Mouse (Mus musculus) right cerebral cortex, postnatal 14 days (tissue): ENCODE results near the gene Cog2.

ENCODE experiments used
- DNase-seq: peaks from one replicate; pipeline ENCODE4 v3.0.0; 2022

The Cog2 gene

GRCm38 (mm10) chr8:124520249-124521080, at the start of gene Cog2:
Gene Cog2, plus strand, starts transcription at chr8:124520767.
- peak; percentile 92 for DNase-seq

- no peak for DNase-seq
Observed at GRCm38 (mm10) chr8:124475690-124476089, 44.9 kb upstream of the Cog2 start.

- DNase-seq = peak; percentile 53
Observed at GRCm38 (mm10) chr8:124476701-124477100, 43.9 kb upstream of the Cog2 start.

GRCm38 (mm10) chr8:124479251-124479650, 41.3 kb upstream of the Cog2 start:
- no peak for DNase-seq

GRCm38 (mm10) chr8:124480321-124480720, 40.2 kb upstream of the Cog2 start:
- DNase-seq = no peak

- DNase-seq = no peak
Observed at GRCm38 (mm10) chr8:124482790-124483189, 37.8 kb upstream of the Cog2 start.

- no peak for DNase-seq
Observed at GRCm38 (mm10) chr8:124483356-124484115, 37.0 kb upstream of the Cog2 start.

- DNase-seq = no peak
Observed at GRCm38 (mm10) chr8:124489311-124489710, 31.3 kb upstream of the Cog2 start.

GRCm38 (mm10) chr8:124489786-124490185, 30.8 kb upstream of the Cog2 start:
- DNase-seq = no peak

GRCm38 (mm10) chr8:124494397-124494796, 26.2 kb upstream of the Cog2 start:
- DNase-seq = no peak

GRCm38 (mm10) chr8:124494955-124495354, 25.6 kb upstream of the Cog2 start:
- DNase-seq = no peak

GRCm38 (mm10) chr8:124495676-124496075, 24.9 kb upstream of the Cog2 start:
- DNase-seq = no peak

- DNase-seq = no peak
Observed at GRCm38 (mm10) chr8:124496266-124496665, 24.3 kb upstream of the Cog2 start.

- no peak for DNase-seq
Observed at GRCm38 (mm10) chr8:124496871-124497270, 23.7 kb upstream of the Cog2 start.

- DNase-seq = no peak
Observed at GRCm38 (mm10) chr8:124498398-124498797, 22.2 kb upstream of the Cog2 start.

GRCm38 (mm10) chr8:124499236-124499937, 21.2 kb upstream of the Cog2 start:
- no peak for DNase-seq

- no peak for DNase-seq
Observed at GRCm38 (mm10) chr8:124499938-124500239, 20.7 kb upstream of the Cog2 start.

- DNase-seq = no peak
Observed at GRCm38 (mm10) chr8:124505626-124506025, 14.9 kb upstream of the Cog2 start.

GRCm38 (mm10) chr8:124507572-124508320, 12.8 kb upstream of the Cog2 start:
- DNase-seq = peak; percentile 54

GRCm38 (mm10) chr8:124508321-124508695, 12.3 kb upstream of the Cog2 start:
- DNase-seq = no peak

- no peak for DNase-seq
Observed at GRCm38 (mm10) chr8:124509156-124509555, 11.4 kb upstream of the Cog2 start.

- DNase-seq = no peak
Observed at GRCm38 (mm10) chr8:124516039-124516438, 4.5 kb upstream of the Cog2 start.

GRCm38 (mm10) chr8:124516525-124516924, 4.0 kb upstream of the Cog2 start:
- no peak for DNase-seq
